Mouse (Mus musculus) stomach, postnatal 0 days (tissue): Measurements from ENCODE around the gene Nlrc5.

ENCODE experiments used
- CTCF ChIP-seq: IDR thresholded peaks from 2 replicates; pipeline ENCODE4 v1.5.1; 2016; ENCODE audit warnings: antibody characterized with exemption, low read depth, mild to moderate bottlenecking, moderate library complexity
- EP300 ChIP-seq: optimal IDR thresholded peaks from 2 replicates; pipeline ENCODE3; 2016; ENCODE audit warnings: antibody characterized with exemption

DNA sequence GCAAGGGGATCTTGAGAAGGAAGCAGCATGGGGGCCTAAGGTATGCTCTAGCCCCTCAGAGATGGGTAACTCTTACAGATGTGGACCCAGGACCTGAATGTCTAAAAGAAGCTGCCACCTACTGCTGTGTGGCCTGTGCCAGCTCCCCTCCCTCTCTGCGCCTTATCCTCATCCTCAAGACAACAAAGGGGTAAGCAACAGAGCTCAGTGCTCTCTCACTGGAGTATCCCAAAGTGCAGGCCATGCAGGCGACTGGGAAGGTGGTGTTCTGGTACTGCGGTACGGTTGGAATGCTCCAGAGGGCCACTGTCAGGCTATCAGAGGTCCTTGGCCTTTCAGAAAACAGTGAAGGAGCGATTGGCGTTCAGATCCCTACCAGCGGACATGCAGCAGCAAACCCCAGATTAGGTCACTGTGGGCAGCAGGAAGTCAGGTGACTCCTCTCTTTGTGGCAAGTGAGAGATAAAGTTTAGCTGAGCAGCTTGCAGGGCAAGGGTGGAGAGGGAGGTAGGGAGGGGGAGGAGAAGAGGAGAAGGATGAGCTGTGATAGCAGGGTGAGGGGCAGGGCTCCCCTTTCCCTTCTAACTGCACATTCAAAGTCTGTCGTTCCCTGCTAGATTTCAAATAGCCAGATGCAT, 25.6 kb upstream of the Nlrc5 start:
- TF ChIP-seq CTCF (no peak), EP300 (no peak)
